Comparison of ENCODE assay signal across 20 mouse cellular contexts in genomic region chr11:114883251-114883789, GRCm38 (mm10). TPM values are rescaled to one million over a fixed set of nuclear protein-coding genes. Genes with fewer than 3 reads are reported as not detected.
DNase-seq lines count a peak whose midpoint lies in the region; ATAC-seq and TF ChIP-seq lines count a peak whose summit lies in the region.
"Had no signal": no experiment of that assay in that cellular context is flagged by ENCODE, and none has a peak within 500 bp of the region (broad histone marks: within the 10 kb centered on the region; RNA-seq: fewer than 3 reads in every experiment).

No protein-coding gene starts in this region.

- ATAC-seq in liver, postnatal 0 days: no peak
- ATAC-seq in liver, embryonic 11.5 days (replicated peaks; ENCODE audit: low FRiP score): no peak
- ATAC-seq in monocyte, adult 5-6 weeks (replicated peaks; ENCODE audit: insufficient number of reproducible peaks, low FRiP score, low TSS enrichment, poor library complexity, severe bottlenecking): no peak
- ATAC-seq: forebrain, embryonic 15.5 days had no signal

- H3K36me3 ChIP-seq in liver, postnatal 0 days (replicated peaks; ENCODE audit: insufficient read depth, low read length): no peaks in the 10 kb centered on the region
- no peaks in the 10 kb centered on the region for H3K36me3 ChIP-seq in liver, embryonic 11.5 days (ENCODE audit: control insufficient read depth, insufficient read depth, low read length)
- H3K36me3 ChIP-seq: embryonic facial prominence, embryonic 12.5 days; forebrain, embryonic 15.5 days; limb, embryonic 13.5 days; liver, embryonic 15.5 days had no signal

- H3K9me3 ChIP-seq in liver, postnatal 0 days (ENCODE audit: low read length): no peaks in the 10 kb centered on the region
- H3K9me3 ChIP-seq in liver, embryonic 11.5 days (ENCODE audit: control insufficient read depth, low read length): no peaks in the 10 kb centered on the region
- H3K9me3 ChIP-seq: embryonic facial prominence, embryonic 12.5 days; forebrain, embryonic 15.5 days; limb, embryonic 13.5 days; liver, embryonic 15.5 days had no signal

- TF ChIP-seq POLR2A in bone marrow, adult 2 months (IDR thresholded peaks at IDR 0.05; ENCODE audit: borderline replicate concordance, control insufficient read depth, low read depth, low read length): no peak

- H3K9ac ChIP-seq in liver, postnatal 0 days (replicated peaks): no peak overlapping the region
- H3K9ac ChIP-seq in liver, embryonic 11.5 days (ENCODE audit: low read depth, low read length): no peak overlapping the region
- H3K9ac ChIP-seq: embryonic facial prominence, embryonic 12.5 days; forebrain, embryonic 15.5 days; limb, embryonic 13.5 days; liver, embryonic 15.5 days had no signal

- H3K4me2 ChIP-seq in liver, postnatal 0 days (ENCODE audit: low read depth, low read length): no peak overlapping the region
- no peak overlapping the region for H3K4me2 ChIP-seq in liver, embryonic 11.5 days
- H3K4me2 ChIP-seq: embryonic facial prominence, embryonic 12.5 days; forebrain, embryonic 15.5 days; limb, embryonic 13.5 days; liver, embryonic 15.5 days had no signal

- TF ChIP-seq EP300 in liver, postnatal 0 days (IDR thresholded peaks at IDR 0.05; ENCODE audit: low read depth): no peak

- TF ChIP-seq CTCF in liver, postnatal 0 days (IDR thresholded peaks at IDR 0.05; ENCODE audit: low read depth): no peak
- no peak for TF ChIP-seq CTCF in bone marrow, adult 2 months (IDR thresholded peaks at IDR 0.05; ENCODE audit: control insufficient read depth, insufficient read depth, low read length)

- peak; percentile 62 for DNase-seq in adrenal gland, postnatal 10 days
- no peak for DNase-seq in adrenal gland, adult (ENCODE audit: inconsistent age in 2 of 2, low spot score in 1 of 2)
- DNase-seq in liver, postnatal 0 days: no peak
- DNase-seq in liver, embryonic 11.5 days (ENCODE audit: low spot score): no peak
- peak; percentile 56 for DNase-seq in naive thymus-derived CD4-positive, alpha-beta T cell, adult 2 months (ENCODE audit: low read depth)
- no peak for DNase-seq in kidney, adult 18-20 months
- DNase-seq: heart, adult 11 months; heart, postnatal 4 days; kidney, adult 9 months; kidney, postnatal 4 days; lung, postnatal 10 days; right cerebral cortex, adult 18-20 months had no signal

- H3K4me3 ChIP-seq in liver, postnatal 0 days (ENCODE audit: low read depth, low read length): no peak overlapping the region
- H3K4me3 ChIP-seq in liver, embryonic 11.5 days (ENCODE audit: low read depth, low read length): no peak overlapping the region
- H3K4me3 ChIP-seq in bone marrow, adult 2 months (replicated peaks; ENCODE audit: control insufficient read depth, low read depth, low read length): no peak overlapping the region
- H3K4me3 ChIP-seq: embryonic facial prominence, embryonic 12.5 days; forebrain, embryonic 15.5 days; limb, embryonic 13.5 days; liver, embryonic 15.5 days had no signal

- peak overlapping the region; percentile 22; the same call in 1 of the 2 replicates for H3K27ac ChIP-seq in liver, postnatal 0 days (ENCODE audit: low read depth)
- H3K27ac ChIP-seq in liver, embryonic 11.5 days (ENCODE audit: low read depth, low read length): no peak overlapping the region
- H3K27ac ChIP-seq in bone marrow, adult 2 months (ENCODE audit: control insufficient read depth, insufficient read depth, low read depth, low read length, poor library complexity): peak overlapping the region; percentile 46
- H3K27ac ChIP-seq: embryonic facial prominence, embryonic 12.5 days; forebrain, embryonic 15.5 days; limb, embryonic 13.5 days; liver, embryonic 15.5 days had no signal

- 81% methylated on average over 4 of the region's 4 CpGs for WGBS in liver, postnatal 0 days (ENCODE audit: insufficient replicate concordance)
- WGBS in liver, embryonic 11.5 days: 81% methylated on average over 4 of the region's 4 CpGs
- 70% methylated on average over 4 of the region's 4 CpGs for WGBS in bone marrow, adult 2 months

- no peaks in the 10 kb centered on the region for H3K27me3 ChIP-seq in liver, postnatal 0 days (ENCODE audit: insufficient read depth, low read length)
- H3K27me3 ChIP-seq in liver, embryonic 11.5 days (replicated peaks; ENCODE audit: control insufficient read depth, insufficient read depth, low read length): no peaks in the 10 kb centered on the region
- H3K27me3 ChIP-seq: embryonic facial prominence, embryonic 12.5 days; forebrain, embryonic 15.5 days; limb, embryonic 13.5 days; liver, embryonic 15.5 days had no signal

- H3K4me1 ChIP-seq in liver, postnatal 0 days (ENCODE audit: insufficient read depth): peaks cover 18% of the 10 kb centered on the region
- peaks cover 6% of the 10 kb centered on the region; the same call in 1 of the 2 replicates for H3K4me1 ChIP-seq in liver, embryonic 11.5 days (replicated peaks; ENCODE audit: control insufficient read depth, insufficient read depth, low read length)
- H3K4me1 ChIP-seq in bone marrow, adult 2 months (ENCODE audit: control insufficient read depth, insufficient read depth, low read length): peaks cover 17% of the 10 kb centered on the region
- H3K4me1 ChIP-seq: forebrain, embryonic 15.5 days; limb, embryonic 13.5 days had no signal

RNA-seq across cellular contexts. Expression of gene Cd300a, which starts 6.5 kb away (rescaled TPM):
- 1 to 10 TPM; 1.3 to 1.5 TPM for total RNA-seq in adrenal gland, postnatal 10 days (2021)
- 7.7 and 9.7 TPM in 2 replicates for polyA plus RNA-seq in liver, postnatal 0 days (2015; fragmentation: Nextera tagmentation; extraction: Ambion mirVana)
- polyA plus RNA-seq in liver, embryonic 11.5 days (2014; fragmentation: Nextera tagmentation; extraction: Ambion mirVana): 4.1 and 5.4 TPM in 2 replicates
- 4.7 and 15.1 TPM in 2 replicates for polyA plus RNA-seq in bone marrow, adult 2 months (2011; ENCODE audit: insufficient read depth, insufficient read length, low replicate concordance, missing spikeins)
- total RNA-seq in monocyte, adult 5-6 weeks (2017): 204 to 286 TPM (median 215 TPM) in 3 replicates

RNA-seq across cellular contexts. Expression of gene Gprc5c, which starts 32.4 kb away (rescaled TPM):
- 10 to 100 TPM; 26.2 to 27.9 TPM for total RNA-seq in adrenal gland, postnatal 10 days (2021)
- 23.2 and 24.9 TPM in 2 replicates for polyA plus RNA-seq in liver, postnatal 0 days (2015; fragmentation: Nextera tagmentation; extraction: Ambion mirVana)
- 20.2 and 21.6 TPM in 2 replicates for polyA plus RNA-seq in liver, embryonic 11.5 days (2014; fragmentation: Nextera tagmentation; extraction: Ambion mirVana)
- 1.1 and 1.4 TPM in 2 replicates for polyA plus RNA-seq in bone marrow, adult 2 months (2011; ENCODE audit: insufficient read depth, insufficient read length, low replicate concordance, missing spikeins)
- 0.78 to 3.1 TPM (median 1.9 TPM) in 3 replicates for total RNA-seq in monocyte, adult 5-6 weeks (2017)
- total RNA-seq: common myeloid progenitor, adult 5-6 weeks had no signal

RNA-seq across cellular contexts. Expression of gene Cd300lb, which starts 50.9 kb away (rescaled TPM):
- 1 to 10 TPM in 1 of 2 experiments, under 1 TPM in 1; 0.63 to 1.6 TPM for total RNA-seq in adrenal gland, postnatal 10 days (2021)
- 1.8 and 2.5 TPM in 2 replicates for polyA plus RNA-seq in liver, postnatal 0 days (2015; fragmentation: Nextera tagmentation; extraction: Ambion mirVana)
- 0.49 and 0.55 TPM in 2 replicates for polyA plus RNA-seq in liver, embryonic 11.5 days (2014; fragmentation: Nextera tagmentation; extraction: Ambion mirVana)
- 3.1 and 17.5 TPM in 2 replicates for polyA plus RNA-seq in bone marrow, adult 2 months (2011; ENCODE audit: insufficient read depth, insufficient read length, low replicate concordance, missing spikeins)
- total RNA-seq in monocyte, adult 5-6 weeks (2017): 53.2 to 124 TPM (median 94.6 TPM) in 3 replicates
- total RNA-seq: left cerebral cortex, postnatal 10 days had no signal
- polyA plus RNA-seq: forebrain, embryonic 15.5 days had no signal

Comparison
In these comparisons a context has a peak if more than half of its experiments do, and no peak if none do; other contexts are left out.
1. DNase-seq: peak in adrenal gland, postnatal 10 days (single experiment) and naive thymus-derived CD4-positive, alpha-beta T cell, adult 2 months (single experiment); none in adrenal gland, adult (0 of 2), liver, postnatal 0 days (single experiment), liver, embryonic 11.5 days (single experiment) and kidney, adult 18-20 months (single experiment).